Mouse (Mus musculus) mouse trophoblast stem cell (cell line): Measurements from ENCODE around the gene Atoh7.
"Not testable (repeated sequence)": the region's sequence is repeated elsewhere in the genome, so short reads cannot be mapped to it uniquely, and the experiment has no call there.

Source experiments
- in situ Hi-C, 2 experiments: fragments of 300-500 bp; cut with MseI, MboI; formaldehyde crosslinking; loops; 2 replicates in 1 of 2; 3 replicates in 1 of 2; pipeline ENCODE4 v1.15.1; 2025

The Atoh7 gene

DNA sequence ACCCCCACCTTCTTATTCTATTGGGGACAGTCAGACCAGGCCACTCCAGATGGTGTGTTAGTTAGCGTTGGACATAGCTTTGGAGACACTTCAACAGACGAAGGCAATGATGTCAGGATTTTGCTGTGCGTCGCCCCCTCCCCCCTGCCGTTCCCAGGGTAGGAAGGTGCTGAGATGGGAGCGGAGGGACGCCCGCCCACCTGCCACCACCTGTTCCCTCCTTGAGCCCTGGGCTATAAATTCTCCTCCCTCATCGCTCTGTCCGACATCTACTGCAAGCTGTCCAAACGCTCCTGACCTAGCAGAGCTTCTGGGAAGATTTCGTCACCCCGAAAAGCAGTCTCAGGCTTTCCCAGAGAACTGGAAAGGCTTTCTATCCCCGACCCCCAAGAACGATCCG, at the start of gene Atoh7:
TSS of gene Atoh7 (plus strand) at position 131 of the 400 bp plus-strand sequence.
- in situ Hi-C loops, result no loop called here

DNA sequence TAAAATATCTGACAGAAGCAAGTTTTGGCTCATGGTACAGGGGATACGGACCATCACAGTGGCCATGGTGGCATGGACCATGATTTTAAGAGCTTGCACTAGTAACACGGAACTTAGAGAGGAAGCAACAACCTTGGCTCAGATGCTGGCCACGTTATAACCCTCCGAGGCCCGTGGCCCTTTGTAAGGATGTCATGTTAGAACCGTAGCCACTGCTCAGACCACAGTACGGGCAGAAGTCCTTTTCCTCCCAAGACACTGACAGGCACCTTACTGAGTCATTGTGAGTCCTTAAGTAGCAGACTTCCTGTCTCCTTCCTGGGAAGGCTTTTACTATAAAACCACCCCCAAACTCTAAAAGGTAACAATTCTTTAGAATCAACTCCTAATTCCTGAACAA, 48.2 kb upstream of the Atoh7 start:
- in situ Hi-C loops, result no loop called here

DNA sequence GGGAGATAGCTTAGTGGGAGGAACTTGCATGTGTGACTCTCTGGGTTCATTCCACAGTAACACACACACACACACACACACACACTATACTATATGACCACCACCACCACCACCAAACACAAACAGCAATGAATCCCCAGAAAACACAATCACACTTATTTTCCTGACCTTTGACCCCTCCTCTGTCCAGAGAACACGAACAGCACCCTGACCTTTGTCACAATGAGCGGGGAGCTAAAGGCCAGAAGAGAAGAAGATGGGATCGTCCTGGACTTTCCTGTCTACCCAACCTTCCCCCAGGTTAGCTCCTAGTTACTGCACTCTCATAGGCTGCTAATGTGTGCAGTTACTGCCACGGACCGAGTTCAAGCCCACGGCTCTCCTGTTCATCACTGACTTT, 47.4 kb upstream of the Atoh7 start:
- in situ Hi-C loops, result no loop called here

DNA sequence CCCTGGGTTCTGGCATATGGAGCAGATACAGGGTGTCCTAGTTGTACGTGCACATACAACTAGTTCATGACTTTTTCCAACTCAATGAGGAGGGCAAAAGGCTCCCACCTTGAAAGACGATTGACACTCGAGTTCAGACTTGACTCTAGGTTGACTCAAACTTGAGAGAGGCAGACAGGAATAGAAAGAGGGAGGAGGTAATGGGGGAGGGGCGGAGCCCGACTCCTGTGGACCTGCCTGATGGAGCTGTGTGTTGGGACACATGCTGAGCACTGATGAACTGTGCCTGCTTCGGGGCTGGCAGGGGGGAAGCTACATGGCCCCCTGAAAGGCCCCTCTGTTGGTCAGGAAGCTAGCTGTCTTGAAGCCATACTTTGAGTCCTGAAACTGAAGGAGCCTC, 46.4 kb upstream of the Atoh7 start:
- in situ Hi-C loops, result no loop called here

DNA sequence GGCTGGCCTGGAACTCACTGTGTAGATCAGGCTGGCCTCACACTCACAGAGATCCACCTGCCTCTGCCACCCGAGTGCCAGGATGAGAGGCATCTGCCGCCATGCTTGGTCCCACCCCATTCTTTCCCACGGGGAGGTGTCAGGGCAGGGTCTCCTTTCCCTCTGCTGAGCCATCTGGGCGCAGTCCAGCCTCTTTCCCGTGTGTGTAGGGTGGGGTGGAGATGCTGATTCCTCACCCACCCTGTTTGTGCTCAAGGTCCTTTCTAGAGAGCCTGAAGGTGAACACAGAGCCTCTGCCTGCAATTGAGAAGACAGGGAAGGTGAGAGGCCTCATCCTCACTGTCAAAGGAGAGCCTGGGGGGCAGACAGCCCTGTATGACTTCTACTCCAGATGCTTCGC, 45.4 kb upstream of the Atoh7 start:
- in situ Hi-C loops, result not testable (repeated sequence)

DNA sequence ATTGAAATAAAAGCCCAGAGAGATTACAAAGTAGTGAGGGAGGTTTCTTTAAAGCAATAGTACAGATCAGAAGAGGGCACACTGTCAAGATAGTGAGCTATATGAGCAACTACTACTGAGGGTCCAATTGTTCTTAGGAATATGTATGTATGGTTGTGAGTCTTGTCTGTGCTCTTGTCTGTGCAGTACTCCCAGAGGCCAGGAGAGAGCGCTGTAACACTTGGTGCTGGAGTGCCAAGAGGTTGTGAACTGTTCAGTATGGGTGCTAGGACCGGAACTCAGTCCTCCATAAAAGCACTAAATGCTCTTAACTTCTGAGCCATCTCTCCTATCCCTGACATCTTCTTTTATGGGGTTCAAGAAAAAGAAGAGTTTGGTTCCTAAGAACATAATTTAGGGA, 44.9 kb upstream of the Atoh7 start:
- in situ Hi-C loops, result no loop called here

DNA sequence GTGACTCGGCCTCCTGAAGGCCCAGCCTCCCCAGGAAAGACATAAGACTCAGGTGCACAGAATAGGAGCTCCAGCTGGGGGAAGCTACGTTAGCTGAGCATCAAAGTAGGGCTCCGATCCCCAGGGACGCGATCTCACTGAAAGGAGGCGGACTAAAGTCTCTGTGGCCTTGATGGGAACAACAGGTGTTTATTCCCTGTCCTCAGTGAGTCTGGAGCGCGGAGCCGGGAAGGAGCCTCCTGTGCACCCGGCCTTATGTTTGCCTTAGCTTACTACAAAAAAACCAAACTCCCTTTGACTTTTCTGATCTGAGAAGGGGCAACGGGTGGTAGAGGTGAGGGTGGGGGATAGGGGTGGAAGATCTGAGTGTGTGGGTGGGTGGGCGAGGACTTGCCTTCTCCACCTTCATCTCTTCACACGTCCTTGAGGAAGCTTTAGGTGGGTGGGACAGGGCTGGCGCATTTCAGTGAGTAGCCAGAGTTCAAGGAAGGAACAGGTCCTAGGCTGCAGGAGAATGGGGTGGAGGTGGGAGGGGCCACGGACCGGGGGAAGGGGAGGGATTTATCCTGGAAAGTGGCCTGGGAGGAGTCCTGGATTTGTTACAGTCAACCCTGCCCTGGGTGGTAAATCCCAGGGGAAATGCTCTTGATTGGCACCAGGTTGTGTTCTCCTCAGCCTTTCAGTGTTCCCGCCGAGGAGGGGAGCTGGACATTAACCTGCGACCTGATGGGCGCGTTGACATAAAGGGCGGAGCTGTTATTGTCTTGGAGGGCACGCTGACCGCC, 42.3 kb upstream of the Atoh7 start:
- in situ Hi-C loops, result no loop called here

DNA sequence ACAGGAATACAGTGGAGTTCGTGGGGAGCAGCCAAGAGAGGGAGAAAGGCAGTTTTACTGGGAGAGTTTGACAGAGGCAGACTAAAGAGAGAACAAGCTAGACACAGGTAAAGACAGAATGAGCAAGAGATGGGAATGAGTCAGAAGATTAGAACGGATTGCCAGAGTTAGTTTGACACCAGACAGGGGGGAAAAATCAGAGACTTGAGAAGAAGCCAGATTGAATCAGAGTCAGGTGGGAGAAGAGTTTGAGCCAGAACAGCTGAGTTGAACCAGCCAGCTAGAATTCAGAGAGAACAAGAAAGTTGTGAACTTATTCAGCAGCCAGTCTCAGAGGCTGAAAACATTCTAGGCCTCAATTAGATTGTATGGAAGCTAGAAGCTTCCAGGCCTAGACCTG, 39.6 kb upstream of the Atoh7 start, which contains the start of gene Pbld1:
TSS of gene Pbld1 (plus strand) at position 301 of the 400 bp plus-strand sequence.
- in situ Hi-C loops, result no loop called here

DNA sequence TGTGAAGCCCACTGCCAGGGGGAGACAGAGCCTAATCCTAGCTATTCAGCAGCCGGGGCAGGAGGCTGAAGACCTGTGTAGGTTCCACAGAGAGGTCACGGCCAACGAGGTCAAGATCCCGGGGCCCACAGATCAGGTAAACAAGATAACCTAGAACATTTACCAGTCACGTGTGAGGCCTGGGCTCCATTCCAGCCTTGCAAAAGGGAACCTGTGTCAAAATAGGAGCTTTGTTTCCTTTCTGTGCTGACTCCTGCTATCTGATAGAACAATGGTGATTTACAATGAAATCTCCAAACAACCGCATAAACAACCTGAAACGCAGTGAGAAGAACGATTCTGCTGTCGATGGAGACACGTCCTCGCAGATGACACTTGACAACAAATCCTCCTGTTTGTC, 39.0 kb upstream of the Atoh7 start:
- in situ Hi-C loops, result no loop called here

DNA sequence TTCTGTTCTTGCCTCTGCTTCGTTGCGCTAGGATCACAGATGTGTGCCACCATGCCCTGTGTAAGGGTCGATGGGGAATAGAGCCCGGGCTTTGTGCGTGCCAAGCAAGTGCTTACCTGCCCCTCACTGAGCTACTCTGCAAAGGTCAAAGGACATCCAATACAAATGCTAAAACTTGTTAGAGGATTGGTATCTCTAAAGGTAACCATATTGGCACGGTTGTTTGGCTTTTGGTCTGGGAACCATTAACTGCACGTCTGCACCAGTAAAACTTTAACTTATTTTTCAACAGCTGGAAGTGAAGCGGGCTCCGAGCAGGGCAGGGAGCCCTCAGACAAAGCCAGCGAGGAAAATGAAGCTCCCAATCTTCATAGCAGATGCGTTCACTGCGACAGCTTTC, 38.2 kb upstream of the Atoh7 start:
- in situ Hi-C loops, result no loop called here

DNA sequence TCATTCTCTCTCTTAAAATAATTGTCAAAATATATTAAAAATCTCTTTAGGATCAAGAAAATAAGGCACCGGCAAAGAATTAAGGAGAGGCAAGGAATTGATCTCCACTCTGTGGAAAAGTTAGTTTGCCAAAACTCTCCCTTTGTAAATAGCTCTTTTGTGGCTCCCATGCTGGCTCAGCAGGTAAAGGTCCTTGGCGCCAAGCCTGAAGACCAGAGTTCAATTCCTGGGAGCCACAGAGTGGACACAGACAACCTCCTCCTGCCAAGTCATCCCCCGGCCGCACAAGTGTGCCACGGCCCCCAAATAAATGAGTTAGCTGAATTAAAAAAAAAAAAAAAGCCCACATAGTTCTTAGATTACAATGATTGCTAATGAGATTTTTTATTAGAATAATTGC, 36.8 kb upstream of the Atoh7 start:
- in situ Hi-C loops, result no loop called here

DNA sequence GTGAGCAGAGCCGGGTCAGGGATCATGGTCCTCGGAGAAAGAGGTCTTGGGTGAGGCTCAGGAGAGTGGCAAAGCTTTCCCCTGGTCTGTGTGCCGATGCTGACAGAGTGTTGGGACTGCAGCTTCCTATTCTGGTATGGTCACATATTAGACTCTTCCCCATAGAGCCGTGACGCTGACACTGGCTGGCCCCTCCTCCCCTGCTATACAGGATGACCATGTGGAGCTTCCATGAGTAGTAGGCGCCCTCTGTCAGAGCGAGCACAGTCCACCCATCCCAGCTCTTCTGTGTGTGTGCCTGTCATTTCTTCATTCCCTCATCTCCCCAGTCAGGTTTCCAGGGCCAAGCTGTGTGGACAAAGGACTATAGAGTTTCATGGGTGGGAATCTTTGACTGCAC, 36.1 kb upstream of the Atoh7 start:
- in situ Hi-C loops, result no loop called here

DNA sequence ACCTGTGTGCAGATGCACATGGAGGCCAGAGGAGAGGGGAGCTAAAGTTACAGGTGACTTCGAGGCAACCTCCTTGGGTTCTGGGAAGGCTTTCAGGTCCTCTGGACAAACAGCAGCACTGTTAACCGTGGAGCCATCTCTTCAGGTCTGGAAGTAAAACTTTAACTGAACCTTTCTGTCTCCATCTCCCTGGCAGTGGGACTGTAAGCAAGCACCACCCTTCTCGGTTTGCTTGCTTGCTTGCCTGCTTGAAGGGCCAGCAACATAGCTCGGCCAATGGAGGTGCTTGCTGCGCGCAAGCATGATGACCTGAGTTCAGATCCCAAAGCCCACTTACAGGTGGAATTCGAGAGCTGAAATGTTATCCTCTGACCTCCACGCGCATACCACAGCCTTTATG, 34.9 kb upstream of the Atoh7 start:
- in situ Hi-C loops, result no loop called here

DNA sequence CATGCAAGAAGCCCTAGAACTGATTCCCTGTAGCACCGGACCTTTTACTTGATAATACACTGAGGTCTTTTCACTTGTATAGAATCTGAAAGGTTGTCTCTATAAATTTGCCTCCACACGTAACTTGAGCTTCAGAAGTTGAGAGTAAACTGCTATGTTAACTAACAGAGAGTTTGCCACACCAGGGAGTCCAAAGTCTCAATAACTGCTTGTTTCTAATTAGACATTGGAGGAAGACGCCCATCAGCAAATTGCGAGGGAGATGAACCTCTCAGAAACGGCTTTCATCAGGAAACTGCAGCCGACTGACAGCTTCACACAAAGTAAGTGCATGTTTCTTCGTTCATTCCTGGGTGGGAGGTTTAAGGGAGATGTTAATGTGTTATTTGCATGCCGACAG, 33.9 kb upstream of the Atoh7 start:
- in situ Hi-C loops, result no loop called here

DNA sequence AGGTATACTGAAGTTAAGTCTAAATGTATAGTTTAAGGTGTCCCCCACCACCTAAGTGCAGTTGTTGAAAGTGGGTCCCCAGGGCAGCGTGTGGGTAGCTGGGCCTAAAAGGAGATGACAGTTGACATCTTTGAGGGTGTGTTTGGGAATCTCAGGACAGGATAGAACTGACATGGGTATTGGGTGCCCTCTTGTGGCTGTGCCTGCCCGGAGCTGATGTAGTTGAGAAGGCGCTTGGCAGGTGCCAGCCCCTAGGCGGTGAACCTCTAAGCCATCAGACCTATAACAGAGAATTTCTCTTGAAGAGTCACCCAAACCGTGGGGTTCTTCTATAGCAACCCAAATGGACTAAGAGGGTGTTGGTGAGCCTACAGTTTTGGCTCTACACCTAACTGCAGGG, 33.5 kb upstream of the Atoh7 start:
- in situ Hi-C loops, result no loop called here

DNA sequence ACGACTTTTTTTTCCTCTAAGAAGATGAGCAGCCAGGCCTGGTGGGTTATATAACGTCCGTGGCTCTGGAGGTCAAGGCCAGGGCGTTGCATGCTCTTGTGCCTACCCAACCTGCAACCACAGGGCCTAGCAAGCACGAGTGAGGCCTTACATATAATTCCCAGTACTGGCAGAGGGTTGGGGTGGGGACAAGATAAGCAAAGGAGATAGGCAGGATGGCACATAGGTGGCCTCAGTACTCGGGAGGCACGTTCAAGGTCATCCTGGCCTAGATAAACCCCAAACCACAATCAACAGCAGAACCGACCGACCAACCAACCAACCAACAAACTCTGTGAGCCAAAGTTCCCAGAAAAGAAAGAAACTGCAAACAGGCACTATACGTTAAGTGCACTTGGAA, 13.1 kb upstream of the Atoh7 start:
- in situ Hi-C loops, result no loop called here

DNA sequence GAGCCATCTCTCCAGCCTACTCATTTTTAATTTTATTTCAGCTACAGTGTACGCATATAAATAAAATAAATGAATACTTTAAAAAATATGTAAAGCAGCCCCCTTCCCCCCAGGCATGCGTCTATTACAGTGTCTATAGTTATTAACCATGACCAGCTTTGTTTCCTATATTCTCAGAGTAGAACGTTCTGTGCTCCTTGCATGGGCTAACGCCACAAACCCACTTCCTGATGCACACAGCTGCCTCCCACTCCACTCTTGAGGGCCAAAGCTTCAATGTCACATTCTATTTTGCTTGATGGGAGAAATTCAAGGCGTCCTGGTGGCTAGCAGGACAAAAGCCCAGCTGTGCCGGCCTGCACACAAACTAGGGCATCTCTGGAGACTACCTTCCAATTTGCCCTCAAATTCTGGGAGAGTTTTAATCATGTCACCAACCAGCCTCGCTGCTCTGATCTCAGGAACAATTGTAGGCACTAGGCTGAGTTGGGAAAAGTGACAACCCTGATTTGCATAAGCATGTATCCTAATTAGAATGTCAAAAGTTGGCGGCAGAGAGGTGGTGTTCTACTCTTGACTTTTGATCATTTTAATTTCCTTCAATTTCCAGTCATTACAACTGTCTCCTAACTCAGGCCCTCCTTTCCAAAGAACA, 10.2 kb upstream of the Atoh7 start:
- in situ Hi-C loops, result no loop called here

DNA sequence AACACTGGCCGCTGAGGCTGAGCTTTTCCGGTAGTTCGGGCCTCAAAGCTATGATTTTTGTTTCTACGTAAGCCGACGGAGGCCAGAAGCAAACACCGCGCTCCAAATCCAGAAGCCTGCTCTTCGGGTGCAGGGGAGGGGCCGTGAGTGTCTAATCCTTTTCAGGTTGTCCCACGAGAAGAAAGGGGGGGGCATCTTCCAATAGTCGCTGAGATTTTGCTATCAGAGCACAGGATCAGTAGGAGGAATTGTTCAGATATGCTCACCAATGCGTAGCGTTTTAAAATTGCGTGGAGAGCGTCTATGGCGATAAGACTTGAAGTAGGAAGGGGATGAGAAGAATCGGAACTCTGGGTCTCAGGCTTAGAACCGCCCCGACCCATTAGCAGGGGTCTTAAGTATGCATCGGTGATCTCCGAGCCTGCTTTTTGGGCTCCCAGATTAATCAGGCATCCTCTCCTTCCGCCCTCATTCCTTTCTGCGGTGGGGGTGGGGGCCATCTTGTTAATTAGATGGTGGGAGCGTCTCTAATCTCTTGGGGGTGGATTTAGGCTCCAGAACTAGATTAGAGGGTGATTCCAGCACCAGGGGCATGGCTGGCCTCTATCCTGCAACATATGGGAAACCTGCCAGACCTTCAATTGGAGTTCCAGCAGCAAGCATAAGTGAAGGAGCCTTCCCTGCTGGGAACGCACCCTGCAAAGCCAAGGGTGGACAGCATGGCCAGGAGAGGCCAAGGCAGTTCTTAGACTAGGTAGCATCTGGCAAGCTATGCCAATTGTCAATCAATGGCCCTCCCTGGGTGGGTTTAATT, 9.5 kb upstream of the Atoh7 start:
- in situ Hi-C loops, result no loop called here

DNA sequence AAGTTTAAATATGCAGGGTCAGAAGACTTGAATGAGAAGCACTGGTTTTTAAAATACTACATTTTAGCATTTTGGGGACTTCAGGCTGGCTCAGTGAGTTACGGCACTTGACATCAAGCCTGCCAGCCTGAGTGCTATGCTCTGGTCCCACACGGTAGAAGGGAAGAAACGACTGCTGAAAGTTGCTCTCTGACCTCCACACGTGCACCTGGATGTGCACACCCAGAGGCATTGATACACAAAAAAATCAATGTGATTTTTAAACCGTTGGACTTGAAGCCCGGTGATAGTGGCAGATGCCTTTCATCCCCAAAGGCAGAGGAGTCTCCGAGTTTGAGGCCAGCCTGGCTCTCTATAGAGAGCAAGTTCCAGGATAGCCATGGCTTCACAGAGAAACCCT, 7.5 kb upstream of the Atoh7 start:
- in situ Hi-C loops, result no loop called here

DNA sequence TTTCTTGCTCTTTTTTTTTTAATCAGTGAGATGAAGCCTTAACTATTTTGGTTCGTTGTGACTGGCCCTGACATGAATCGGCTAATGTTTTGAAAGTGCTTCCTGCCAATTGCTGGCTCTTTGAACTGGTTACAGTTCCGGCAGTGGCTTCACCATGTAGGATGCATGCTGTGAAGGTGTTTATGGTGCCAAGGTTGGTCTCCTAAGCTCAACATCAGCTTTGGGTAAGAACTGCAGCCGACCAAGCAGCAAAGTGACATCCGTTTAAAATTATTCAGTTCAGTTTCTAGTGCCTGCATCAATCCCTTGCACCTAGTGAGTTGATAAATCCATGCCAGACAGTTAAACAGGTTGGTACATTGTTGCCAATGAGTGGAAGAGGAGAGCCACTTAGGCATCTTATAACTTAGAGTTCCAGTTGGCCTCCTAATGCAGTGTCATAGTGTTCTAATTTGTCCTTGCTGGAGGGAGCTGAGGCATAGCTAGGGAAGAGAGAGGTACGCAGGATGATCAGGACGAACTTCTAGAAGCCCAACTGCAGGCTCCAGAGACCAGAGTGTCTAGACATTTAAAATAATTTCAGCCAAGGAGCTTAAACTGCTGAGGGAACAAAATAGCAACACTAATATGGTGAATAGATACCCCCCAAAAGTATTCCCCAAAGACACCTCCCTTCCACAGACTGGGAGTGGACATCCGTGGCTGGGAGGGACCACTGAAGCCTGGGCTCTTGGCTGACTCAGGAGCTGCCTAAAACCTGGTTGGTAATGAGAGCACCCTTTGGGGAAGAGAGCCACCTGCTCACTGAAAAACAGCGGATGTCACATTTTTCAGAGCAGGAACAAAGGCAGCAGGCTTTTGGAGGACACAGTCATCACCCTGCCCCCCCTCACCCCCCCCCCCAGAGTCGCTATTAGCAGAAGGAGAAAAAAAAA, 6.6 kb upstream of the Atoh7 start:
- in situ Hi-C loops, result no loop called here

DNA sequence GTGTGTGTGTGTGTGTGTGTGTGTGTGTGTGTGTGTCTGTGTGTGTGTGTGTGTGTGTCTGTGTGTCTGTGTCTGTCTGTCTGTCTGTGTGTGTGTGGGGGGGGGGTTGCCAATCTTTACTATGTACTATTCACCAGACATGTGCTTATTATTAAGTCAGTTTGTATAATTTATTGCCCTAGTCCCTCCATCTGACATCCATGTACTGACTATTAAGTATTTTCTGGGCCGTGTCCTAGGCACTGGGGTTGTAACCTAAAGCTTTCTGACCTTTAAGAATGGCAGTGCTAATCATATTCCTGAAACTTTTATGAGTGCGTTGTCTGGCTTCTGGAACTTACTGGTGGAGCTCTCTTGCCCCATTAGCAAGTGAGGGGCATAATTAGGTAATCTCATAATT, 2.7 kb upstream of the Atoh7 start:
- in situ Hi-C loops, result no loop called here

DNA sequence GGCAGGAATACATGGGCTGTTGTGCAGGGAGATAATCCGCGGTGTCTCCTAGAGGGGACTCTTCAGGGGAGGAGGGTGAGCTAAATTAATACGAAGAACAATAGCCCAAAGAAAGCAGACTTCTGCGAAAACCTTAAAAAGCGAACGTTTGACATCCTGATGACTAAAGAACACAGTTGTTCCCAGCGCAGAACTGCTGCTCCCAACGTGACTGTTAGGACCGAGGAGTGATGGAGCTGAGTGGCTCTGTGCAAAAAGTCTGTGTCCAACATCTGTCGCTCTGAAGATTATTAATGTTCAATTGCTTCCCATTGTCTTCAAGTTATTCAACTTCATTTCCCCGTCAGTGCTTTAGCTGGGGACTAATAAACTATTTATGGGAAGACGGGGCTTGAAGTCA, 1.3 kb upstream of the Atoh7 start:
- in situ Hi-C loops, result no loop called here
